Mouse (Mus musculus) E14TG2a.4 (cell line): Measurements from ENCODE around the gene Ptpn21.

Source experiments
- CTCF ChIP-seq: conservative IDR thresholded peaks from 2 replicates; pipeline ENCODE4 v1.5.1; 2014; ENCODE audit warnings: low read length
- POU5F1 ChIP-seq: IDR thresholded peaks from 2 replicates; pipeline ENCODE4 v1.6.1; 2014; ENCODE audit warnings: low read length, borderline replicate concordance

- TF ChIP-seq CTCF (no peak), POU5F1 (no peak)
These were observed 54.0 kb downstream of the Ptpn21 start for GRCm38 (mm10) chr12:98683171-98683570.
